Mouse (Mus musculus) megakaryocyte, embryonic 14.5 days (primary cell): ENCODE data around the gene Ddx41.

Experiments
- FLI1 ChIP-seq: IDR thresholded peaks from 2 replicates; pipeline ENCODE4 v1.6.1; 2012; ENCODE audit warnings: low read length, inconsistent platforms, mixed read lengths
- GATA1 ChIP-seq: IDR thresholded peaks from 3 replicates; pipeline ENCODE4 v1.6.1; 2012; ENCODE audit warnings: mixed read lengths, low read length, inconsistent platforms, borderline replicate concordance

- TF ChIP-seq GATA1 (no peak), FLI1 (no peak)
These were observed 23.2 kb downstream of the Ddx41 start, which contains the start of gene Pdlim7 for GRCm38 (mm10) chr13:55513111-55513748.
